Mouse (Mus musculus) left cerebral cortex, adult 8-10 months (tissue): ENCODE measurements around the gene Stx3. TPM values are rescaled to one million over a fixed set of nuclear protein-coding genes. Genes with fewer than 3 reads are reported as not detected.

ENCODE experiments used
- DNase-seq, 2 experiments: peaks; one replicate each; pipeline ENCODE4 v3.0.0; 2022; ENCODE audit warnings: low spot score in 2 of 2
- total RNA-seq, 4 experiments: library from RNA; stranded (reverse); gene quantifications; 2 replicates each; pipeline ENCODE4 v1.2.4; 2022

The Stx3 gene
- total RNA-seq: 10 to 100 TPM; 27.7 to 33.8 (median 29.7) TPM

DNA sequence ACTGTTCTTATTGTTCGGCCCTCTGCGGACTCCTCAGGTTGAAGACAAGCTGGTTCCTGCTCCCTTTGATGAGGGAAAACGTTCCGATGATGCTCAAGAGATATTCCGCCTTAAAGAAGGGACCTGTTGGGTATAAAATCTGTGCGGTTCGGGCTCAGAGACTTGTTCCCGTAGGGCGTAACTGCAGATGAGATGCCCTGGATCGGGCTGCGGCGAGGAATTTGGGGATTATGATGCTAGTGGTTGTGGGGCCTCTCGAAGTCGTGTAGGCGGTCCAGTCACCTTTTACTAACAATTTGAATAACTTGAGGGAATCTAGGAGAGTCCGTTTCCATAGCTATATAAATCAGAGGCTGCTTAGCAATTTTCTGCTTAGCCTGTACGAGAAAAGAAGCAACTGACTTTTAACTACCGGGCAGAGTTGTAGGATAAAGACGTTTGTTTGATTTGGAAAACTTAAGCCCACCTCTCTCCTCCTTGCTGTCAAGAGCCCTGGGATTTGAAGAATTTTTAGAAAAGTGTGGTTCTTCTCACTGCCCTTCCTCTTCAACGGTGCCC, at the start of gene Stx3:
Gene Stx3, minus strand, starts transcription at position 261 of the 558 bp plus-strand sequence.
- no peak for DNase-seq

DNA sequence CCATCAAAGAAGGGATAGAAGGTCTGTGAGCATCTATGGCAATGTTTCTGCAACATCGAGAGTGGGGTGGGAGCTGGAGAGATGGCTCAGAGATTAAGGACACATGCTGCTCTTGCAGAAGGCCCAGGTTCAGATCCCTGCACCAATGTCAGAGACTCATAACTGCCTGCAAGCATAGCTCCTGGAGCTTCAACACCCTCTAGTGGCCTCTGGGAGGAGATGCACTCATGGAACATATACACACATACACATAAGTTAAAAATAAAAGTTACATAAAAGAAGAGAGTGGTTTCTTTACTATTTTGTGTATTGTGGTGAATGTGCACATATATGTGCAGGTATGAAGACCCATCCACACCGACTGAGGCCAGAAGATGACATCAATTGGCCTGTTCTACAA, 48.6 kb upstream of the Stx3 start:
- no peak for DNase-seq

DNA sequence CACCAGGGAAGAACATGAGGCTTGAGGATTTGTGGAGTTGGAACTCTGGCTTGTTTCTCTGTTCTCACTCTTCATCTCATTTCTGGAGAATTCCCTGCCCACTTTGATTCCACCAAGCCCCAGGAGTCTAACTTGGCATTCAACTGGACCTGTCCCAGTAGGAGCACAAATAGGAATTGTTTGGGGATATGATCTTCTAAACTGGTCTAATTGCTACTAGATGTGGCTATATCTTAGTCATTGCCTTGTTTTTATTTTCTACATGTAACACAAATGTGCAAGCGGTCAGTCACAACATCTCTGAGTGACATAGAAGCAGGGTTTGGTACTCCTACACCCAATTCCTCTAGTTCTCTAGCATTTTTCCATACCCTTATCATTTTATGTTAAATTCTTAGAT, 41.8 kb upstream of the Stx3 start, which contains the start of gene Olfr1418:
Gene Olfr1418, minus strand, starts transcription at position 101 of the 400 bp plus-strand sequence.
- no peak for DNase-seq

DNA sequence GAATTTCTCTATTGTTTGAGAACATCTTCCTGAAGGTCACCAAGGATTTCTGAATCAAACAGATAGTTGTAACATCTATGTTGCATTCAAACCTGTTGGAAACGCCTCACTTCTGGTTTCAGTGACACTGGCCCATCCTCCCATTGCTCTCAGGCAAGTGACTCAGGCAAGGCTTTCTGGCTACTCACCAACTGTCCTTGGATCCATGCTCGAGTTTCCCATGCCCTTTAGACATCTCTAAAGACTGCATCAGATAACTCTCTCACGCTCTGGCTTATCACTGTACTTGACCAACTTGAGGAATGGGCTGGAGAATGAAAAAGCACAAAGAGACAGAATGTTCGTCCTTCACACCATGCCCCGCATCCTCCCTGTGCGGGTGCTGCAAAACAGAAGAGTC, 37.3 kb upstream of the Stx3 start:
- DNase-seq: no peak

DNA sequence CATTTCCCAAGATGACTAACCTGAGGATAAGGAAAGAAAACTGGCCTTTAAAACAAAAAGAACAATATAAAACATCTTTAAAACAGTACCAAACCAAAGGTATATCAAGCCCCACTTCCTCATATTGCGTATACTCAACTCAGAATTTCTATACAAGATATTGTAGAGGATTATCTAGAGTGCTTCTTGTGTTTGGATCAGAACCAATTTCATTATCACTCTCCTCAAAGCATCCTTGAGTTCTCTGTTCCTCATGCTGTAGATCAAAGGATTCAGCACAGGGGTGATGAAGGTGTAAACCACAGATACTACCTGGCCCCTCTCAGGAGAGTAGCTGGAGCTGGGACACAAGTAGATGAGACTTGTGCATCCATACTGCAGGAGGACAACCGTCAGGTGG, 35.6 kb upstream of the Stx3 start:
- no peak for DNase-seq

DNA sequence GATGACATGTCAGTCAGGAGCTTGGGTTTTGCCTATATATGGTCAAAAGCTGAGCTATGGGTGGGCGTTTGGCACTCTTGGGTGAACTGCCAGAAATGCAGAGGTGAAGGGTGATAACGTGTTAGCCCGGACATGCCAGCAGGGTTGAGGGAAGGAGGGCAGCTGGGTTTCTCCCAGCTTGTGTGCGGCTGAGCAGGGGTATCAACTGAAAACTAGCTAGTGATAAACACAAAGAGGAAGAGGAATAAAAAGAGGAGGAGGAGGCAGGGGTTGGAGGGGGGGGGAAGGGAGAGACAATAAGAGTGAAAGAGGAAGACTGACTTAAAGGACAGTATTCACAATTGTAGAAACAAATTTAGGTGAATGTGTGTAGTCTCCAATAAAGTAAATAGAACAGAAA, 33.4 kb upstream of the Stx3 start:
- DNase-seq: no peak

DNA sequence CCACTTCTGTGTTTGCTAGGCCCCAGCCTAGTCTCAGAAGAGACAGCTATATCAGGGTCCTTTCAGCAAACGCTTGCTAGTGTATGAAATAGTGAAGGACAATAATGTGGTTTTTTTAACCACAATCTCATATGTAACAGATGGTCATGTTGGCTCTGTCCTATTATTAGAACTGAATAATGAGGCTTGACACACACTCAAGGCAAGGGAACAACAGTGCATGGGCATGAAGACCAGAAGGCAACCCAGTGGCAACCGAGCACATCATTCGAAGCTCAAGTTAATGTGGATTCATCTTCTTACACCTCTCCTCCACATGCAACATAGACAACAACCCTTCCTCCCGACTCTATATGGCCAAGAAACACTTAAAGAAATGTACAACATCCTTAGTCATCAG, 27.1 kb upstream of the Stx3 start:
- DNase-seq: no peak

DNA sequence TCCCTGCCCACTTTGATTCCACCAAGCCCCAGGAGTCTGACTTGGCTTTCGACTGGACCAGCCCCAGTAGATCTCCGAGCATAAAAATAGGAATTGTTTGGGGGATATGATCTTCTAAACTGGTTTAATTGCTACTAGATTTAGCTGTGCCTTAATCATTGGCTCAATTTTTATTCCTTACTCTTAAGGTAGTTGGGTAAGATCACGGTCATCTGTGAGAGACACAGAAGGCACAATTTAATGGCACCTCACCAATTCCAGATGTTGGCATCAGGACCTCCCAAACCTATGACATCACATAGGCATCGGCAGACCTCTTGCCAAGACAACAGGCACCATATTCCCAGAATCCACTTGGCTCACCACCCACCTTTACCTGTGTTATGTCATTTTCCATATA, 19.9 kb upstream of the Stx3 start, which contains the start of gene Olfr1417:
Gene Olfr1417, minus strand, starts transcription at position 101 of the 400 bp plus-strand sequence.
- DNase-seq: no peak

DNA sequence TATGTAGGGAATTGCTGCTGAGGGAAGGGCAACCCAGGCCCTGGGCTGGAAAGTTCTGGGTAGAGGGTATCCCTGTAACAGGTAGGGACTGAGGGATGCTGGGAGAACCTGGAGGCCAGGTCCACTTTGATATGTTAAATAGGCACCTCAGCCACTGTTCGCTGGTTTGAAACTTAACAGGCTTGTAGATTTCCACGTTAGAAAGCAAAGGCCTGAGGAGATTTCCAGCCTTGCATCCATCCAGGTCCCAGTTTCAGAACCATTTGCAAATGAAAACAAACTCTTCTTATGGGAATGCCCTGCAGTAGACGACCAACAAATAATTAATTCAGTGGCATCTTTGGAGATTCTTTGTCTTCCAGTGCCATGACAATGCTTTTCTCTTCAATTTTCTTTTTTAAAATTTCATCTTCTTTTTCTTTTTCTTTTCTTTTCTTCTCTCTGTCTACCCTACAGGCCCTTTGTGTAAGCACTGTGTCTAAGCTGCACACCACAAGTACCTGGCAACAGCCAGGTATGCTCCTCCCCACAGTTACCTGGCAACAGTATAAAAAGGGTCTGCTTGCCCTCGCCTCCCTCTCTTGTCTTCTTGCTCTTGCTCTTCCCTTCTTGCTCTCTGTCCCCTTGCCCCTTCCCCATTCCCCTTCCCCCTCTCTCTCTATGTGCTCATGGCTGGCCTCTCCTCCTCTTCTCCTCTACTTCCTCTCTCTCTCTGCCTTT, 4.3 kb upstream of the Stx3 start:
- no peak for DNase-seq

DNA sequence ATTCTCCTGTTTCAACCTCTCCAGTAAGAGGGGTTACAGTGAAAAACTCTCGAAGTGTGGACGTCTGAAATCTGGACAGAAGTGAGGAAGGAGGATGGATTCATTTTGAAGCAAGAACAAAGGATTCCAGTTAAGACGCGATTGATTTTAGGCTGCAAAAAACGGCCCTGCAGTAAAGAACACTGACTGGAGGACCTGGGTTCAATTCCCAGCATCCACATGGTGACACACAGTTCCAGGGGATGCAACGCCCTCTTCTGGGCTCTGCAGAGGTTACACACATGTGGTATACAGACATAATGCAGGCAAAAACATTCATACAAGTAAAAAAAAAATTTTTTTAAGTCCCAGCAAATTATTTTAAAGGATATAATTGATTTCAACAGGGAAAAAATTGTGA, 1.0 kb upstream of the Stx3 start:
- DNase-seq: no peak

DNA sequence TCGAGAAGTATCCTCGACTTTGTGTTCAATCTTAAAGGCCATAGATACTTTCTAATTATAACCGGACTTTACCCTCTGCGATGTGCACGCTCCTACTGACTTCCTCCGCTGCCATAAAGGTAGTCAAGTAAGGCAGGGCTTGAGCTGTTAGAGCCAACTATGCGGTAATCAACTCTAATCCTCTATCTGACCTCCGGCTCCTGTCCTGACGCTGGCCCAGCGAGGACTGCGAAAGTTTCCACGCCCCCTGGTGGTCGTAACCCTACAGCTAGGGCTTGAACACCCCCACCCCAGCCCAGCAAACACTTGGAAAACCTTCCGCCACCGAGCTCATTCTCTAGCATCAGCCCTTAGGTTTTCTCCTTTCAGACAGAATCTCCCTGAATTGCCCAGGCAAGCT, 597 bp upstream of the Stx3 start:
- no peak for DNase-seq

DNA sequence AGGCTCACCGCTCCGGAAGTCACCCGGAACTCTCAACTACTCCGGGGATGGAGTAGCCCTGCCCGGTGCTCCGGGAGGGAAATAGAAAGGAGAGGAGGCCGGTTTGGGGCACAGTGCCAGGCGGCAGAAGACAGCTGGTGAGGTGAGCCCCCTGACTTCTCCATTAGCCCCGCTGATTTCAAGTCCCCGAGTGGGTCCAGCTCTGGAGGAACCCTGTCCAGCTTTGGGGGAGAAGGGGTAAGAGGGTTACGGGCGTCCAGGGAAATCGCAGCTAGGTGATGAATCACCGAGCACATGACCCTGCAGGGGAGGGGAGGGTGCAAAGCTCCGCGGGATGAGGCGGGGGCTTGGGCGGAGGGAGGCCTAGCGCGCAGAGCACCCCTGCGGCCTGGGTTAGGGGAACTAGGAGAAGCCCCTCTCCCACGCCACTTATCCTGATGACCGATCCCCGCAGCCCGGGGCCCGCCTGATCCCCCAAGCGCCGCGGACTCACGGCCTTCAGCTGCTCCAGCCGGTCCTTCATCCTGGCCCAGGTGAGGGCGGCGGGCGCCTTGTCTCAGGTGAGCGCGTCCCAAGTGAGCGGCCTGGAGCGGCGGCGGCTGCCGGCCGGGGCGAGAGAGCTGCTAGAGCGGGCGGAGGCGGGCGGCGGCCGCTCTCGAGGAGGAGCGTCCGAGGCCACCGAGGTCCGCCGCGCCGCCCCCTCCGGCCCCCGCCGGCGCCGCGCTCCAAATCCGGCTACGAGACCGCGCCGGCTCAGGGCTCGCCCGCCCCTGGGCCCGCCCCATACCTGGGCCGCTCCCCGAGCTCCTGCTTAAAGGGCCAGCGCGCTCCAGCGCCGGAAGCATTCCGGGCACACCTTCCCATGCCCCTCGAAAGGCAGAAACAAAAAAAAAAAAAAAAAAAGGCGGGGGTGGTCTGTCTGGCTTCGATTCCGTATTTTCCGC, 732 bp downstream of the Stx3 start:
- peak; percentile 38 to 41 for DNase-seq

DNA sequence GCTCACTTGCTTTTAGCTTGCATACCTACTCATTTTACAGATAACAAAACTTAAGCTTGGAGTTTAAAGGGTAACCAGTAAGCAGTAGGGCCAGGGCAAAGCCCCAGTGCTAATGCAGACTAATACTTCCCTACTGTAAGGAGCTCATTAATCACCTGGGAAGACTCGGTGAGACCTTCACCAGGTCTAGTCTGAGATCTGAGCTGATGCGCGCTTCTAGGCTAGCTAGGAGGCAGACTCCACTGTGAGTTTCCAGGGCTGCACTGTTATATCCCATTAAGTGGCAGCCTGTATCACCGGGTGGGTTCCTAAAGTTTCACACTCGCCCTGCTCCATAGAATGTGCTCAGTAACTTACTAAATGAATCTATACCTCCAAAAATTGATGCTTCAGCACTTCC, 1.6 kb downstream of the Stx3 start:
- DNase-seq: no peak

DNA sequence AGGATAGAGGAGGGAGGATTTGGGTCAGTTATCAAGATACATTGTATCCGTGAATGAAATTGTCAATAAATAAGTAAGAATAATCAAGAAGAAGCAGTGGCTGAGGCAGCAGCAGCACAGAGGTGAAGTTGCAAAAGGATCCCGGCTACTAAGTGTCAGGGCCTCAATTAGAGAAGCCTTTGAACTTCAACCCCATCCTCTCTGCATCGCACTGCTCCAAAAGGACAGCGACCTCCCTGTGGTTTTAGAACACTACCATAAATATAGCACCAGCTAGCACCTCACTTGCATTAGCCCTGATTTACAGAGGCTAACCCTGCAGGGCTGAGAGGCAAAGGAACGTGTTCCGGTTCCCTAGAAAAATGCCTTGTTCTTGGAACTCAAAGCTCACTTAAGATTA, 2.5 kb downstream of the Stx3 start:
- DNase-seq: no peak

DNA sequence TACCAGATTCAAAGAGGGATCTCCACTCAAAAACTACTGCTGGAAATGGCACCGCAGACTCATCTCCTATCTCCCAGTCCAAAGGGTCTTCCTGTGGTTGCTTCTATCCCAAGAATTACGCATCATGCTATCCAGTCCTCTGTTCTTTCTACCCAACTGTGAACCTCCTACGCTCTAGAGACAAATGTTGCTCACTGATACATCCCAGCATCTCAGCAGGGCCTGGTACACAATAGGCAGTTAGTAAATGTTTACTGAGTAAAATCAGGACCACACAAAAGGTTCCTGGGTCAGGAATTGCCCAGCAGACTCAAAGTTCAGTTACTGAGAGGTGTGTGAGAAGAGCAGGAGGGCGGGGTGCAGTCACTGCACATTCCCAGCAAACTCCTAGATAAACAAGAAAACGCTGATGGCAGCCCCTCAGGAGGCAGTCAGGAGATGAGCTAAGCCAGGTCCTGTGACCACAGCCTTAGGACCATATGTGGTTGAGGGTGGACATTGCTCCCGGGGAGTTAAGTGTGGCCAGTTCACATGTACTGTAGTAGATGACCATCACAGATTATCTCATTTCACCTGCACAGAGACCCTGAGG, 4.4 kb downstream of the Stx3 start:
- DNase-seq: no peak

DNA sequence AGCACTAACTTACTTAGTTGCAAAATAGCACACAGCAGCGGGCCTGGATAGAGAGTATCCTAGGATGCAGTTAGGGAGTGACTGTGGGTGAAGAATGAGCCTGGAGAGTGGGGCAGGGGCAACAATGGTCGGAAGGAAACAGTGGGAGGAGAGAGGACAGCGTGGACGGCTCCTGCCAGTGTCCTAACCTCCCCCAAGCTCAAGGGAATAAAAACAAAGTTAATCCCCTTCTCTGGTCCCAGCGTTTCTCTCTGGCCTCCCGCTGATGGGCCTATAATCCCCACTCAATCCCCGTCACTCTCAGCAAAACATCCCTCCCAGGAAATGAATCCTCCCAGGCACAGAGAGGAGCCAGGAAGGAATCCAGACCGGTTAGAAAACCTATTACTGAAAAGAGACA, 5.6 kb downstream of the Stx3 start:
- DNase-seq: no peak

DNA sequence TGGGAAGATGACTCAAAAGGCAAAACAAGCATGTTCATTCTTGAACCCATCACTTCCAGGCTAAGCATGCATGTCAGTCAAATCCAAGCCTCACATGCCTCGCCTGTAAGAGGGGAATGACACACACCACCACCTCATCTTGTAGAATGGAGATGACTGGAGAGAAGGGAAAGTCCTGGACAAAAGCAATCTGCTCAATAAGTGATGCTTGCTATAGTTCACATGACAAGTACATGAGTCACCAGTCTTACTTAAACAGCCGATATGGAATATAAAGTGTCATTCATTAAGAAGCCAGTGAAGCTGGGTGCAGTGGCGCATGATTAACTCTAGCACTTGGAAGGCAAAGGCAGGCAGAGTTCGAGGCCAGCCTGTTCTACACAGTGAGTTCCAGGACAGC, 6.1 kb downstream of the Stx3 start:
- no peak for DNase-seq

DNA sequence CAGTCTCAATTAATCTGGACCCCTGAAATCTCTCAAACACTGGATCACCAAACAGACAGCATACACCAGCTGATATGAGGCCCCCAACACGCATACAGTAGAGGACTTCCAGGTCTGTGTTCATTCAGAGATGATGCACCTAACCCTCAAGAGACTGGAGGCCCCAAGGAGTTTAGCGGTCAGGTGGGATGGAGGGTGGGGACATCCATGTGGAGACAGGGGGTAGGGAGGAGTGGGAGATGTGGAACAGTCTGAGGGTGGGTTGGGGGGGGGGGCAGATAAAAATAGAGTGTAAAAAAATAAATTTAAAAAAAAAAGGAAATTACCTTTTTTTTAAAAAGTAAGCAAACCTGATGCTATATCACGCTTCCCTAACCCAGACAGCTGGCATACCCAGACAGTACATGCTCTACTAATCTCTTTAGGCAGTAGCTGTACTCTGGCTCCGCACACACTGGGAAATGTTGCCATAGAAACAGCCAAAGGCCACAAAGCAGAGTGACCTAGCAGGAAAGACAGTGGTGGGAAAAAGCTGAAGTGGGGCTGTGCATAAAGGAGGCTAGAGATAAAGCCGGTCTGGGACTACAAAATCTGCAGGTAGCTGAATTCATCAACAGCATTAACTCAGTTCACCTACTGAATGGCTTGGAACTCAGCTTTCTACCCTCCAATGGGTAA, 7.4 kb downstream of the Stx3 start:
- DNase-seq: no peak

DNA sequence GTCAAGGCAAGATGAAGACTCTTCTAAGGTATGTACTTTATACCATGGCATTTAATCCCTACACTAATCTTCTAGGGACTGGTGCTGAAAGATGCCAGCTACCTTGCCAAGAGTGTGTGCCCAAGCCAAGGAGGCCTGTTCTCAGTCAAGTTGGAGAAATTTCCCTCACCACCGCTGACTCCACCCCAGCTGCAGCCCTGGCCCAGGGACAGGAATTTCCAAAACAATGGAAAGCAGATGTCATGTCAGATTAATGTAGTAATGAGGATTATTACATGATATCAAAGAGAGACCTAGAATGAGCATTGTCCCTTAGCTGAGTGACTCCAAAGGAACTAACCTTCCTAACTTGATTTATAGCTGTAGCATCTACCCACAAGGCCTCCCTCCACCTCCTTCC, 8.3 kb downstream of the Stx3 start:
- no peak for DNase-seq

DNA sequence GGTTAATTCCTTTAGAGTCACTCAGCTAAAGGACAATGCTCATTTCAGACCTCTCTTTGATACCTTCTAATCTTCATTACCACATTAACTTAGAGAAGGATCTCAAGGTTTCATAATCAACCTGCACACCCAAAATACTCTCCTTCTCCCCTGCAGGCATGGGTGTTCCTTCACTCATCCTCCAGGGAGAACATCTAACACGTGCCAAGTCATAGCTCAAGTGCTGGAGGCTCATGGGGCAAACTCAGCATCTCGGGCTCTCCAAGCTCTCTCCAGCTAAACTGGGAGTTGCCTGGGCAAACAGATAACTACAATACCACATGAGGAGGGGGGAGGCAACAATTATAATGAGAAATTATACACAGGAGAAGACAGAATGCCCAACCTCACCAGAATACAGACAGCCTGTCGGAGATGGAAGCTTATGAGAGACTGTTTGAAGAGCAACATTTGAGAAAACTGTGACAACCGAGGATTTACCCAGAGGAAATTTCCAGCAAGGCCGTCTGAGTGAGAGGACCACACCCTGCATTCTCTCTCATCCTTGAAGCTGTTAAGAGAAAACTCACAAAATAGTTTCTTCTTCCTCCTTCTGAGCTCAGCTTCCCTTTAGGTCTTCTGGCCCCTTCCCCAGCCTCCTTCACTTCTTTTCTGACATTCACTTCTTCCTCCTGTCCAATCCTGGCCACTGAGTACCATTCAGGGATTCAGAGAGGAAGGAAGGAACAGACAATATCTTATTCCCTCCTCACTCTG, 9.0 kb downstream of the Stx3 start:
- no peak for DNase-seq

DNA sequence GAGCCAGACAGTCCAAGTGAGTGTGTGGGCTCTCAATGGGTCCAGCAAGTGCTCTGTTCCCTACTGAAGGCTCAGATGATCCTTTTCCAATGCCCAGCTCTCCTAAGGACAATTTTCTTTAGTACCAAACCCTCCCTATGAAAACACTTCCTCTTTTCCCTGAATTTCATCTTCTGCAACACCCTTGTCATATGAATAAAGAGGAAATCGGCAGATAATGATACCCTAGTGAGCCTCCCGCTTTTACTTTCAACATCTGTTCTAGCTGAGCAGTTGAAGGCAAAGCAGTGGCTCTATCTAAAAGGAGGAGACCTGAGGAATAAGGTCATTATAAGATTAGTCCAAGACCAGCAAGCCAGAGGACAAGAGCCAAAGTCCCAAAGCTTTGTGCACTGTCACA, 10.8 kb downstream of the Stx3 start:
- no peak for DNase-seq
